Mouse (Mus musculus): ENCODE measurements around the gene Agps. TPM values are rescaled to one million over a fixed set of nuclear protein-coding genes. Genes with fewer than 3 reads are reported as not detected.
"Not testable (repeated sequence)": the region's sequence is repeated elsewhere in the genome, so short reads cannot be mapped to it uniquely, and the experiment has no call there.

The Agps gene
- polyA plus RNA-seq, 1 experiment from 2014 or later, result 29.7 TPM

- no peaks in the 10 kb centered on the region for H3K27me3 ChIP-seq (replicated peaks)
- H3K9ac ChIP-seq, result no peak overlapping the region
- H3K4me1 ChIP-seq, result no peaks in the 10 kb centered on the region
- no peak overlapping the region for H3K4me2 ChIP-seq
- peaks cover 43% of the 10 kb centered on the region for H3K36me3 ChIP-seq
- WGBS (ENCODE audit: insufficient replicate concordance), result 75% methylated on average over 1 of the region's 1 CpGs
- no peak overlapping the region for H3K4me3 ChIP-seq
- no peak overlapping the region for H3K27ac ChIP-seq
- no peak for ATAC-seq
- no peaks in the 10 kb centered on the region for H3K9me3 ChIP-seq (replicated peaks)
These were observed 68.3 kb downstream of the Agps start for GRCm38 (mm10) chr2:75900281-75900680.

GRCm38 (mm10) chr2:75901869-75902268 lies 69.9 kb downstream of the Agps start:
- no peak overlapping the region for H3K9ac ChIP-seq
- H3K27me3 ChIP-seq (replicated peaks), result no peaks in the 10 kb centered on the region
- no peak for ATAC-seq
- peaks cover 42% of the 10 kb centered on the region for H3K36me3 ChIP-seq
- no peak overlapping the region for H3K4me2 ChIP-seq
- no peaks in the 10 kb centered on the region for H3K9me3 ChIP-seq (replicated peaks)
- no peak overlapping the region for H3K4me3 ChIP-seq
- no peaks in the 10 kb centered on the region for H3K4me1 ChIP-seq
- no peak overlapping the region for H3K27ac ChIP-seq
- 73% methylated on average over 9 of the region's 9 CpGs for WGBS (ENCODE audit: insufficient replicate concordance)

DNA sequence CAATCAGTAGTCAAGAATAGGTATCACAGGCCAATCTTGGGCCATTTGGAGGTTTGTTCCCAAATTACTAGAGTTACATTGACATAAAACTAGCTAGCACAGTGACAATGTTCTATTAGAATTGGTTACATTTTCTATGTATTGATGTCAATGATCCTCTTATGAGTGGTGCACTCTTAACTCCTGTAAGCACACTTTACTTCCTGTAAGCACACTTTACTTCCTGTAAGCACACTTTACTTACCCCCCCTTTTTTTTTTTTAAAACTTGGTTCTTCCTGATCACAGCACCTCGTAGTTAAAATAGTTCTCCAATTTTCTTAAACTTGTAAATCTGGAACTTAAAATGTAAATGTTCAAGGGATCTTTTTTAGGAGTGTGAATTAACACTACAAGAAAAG lies 75.2 kb downstream of the Agps start:
- no peak for ATAC-seq
- H3K4me1 ChIP-seq, result no peaks in the 10 kb centered on the region
- H3K9me3 ChIP-seq (replicated peaks), result no peaks in the 10 kb centered on the region
- H3K27ac ChIP-seq, result no peak overlapping the region
- no peak overlapping the region for H3K4me3 ChIP-seq
- 68% methylated on average over 1 of the region's 1 CpGs for WGBS (ENCODE audit: insufficient replicate concordance)
- H3K36me3 ChIP-seq, result peaks cover 65% of the 10 kb centered on the region
- no peak overlapping the region for H3K9ac ChIP-seq
- H3K4me2 ChIP-seq, result no peak overlapping the region
- no peaks in the 10 kb centered on the region for H3K27me3 ChIP-seq (replicated peaks)

GRCm38 (mm10) chr2:75915040-75915439 lies 83.1 kb downstream of the Agps start:
- Histone ChIP-seq H3K9ac (no peak overlapping the region), H3K4me3 (no peak overlapping the region), H3K27ac (no peak overlapping the region), H3K27me3 (replicated peaks) (no peaks in the 10 kb centered on the region), H3K9me3 (replicated peaks) (no peaks in the 10 kb centered on the region), H3K4me1 (no peaks in the 10 kb centered on the region), H3K36me3 (peaks cover 48% of the 10 kb centered on the region), H3K4me2 (no peak overlapping the region)
- no peak for ATAC-seq
- 82% methylated on average over 3 of the region's 3 CpGs for WGBS (ENCODE audit: insufficient replicate concordance)

- no peak overlapping the region for H3K9ac ChIP-seq
- no peaks in the 10 kb centered on the region for H3K9me3 ChIP-seq (replicated peaks)
- H3K27ac ChIP-seq, result no peak overlapping the region
- peaks cover 27% of the 10 kb centered on the region for H3K36me3 ChIP-seq
- H3K4me1 ChIP-seq, result no peaks in the 10 kb centered on the region
- WGBS (ENCODE audit: insufficient replicate concordance), result 87% methylated on average over 4 of the region's 4 CpGs
- H3K27me3 ChIP-seq (replicated peaks), result no peaks in the 10 kb centered on the region
- no peak overlapping the region for H3K4me2 ChIP-seq
- no peak overlapping the region for H3K4me3 ChIP-seq
- ATAC-seq, result no peak
These were observed 91.9 kb downstream of the Agps start for GRCm38 (mm10) chr2:75923807-75924340.

DNA sequence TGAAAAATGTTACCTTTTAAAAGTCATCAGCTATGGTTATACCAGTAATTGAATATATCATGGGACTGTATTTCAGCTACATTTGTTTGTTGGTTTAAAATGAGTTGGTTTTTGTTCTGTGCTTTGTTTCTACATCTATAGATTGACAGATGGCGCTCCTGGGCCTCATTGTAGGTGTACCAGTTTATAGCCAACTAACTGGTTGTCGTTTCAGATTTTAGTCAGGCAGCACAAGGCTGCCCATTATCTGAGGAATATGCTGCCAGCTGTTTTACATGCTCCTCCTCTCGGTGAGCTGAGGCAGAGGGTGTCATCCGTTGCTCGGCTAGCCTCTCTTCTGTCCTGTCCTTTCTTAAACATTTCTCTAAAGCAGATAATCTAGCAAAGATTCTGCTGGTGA lies 94.1 kb downstream of the Agps start:
- no peaks in the 10 kb centered on the region for H3K9me3 ChIP-seq (replicated peaks)
- H3K4me3 ChIP-seq, result no peak overlapping the region
- peaks cover 38% of the 10 kb centered on the region for H3K36me3 ChIP-seq
- H3K4me1 ChIP-seq, result no peaks in the 10 kb centered on the region
- no peak overlapping the region for H3K9ac ChIP-seq
- WGBS (ENCODE audit: insufficient replicate concordance), result 82% methylated on average over 5 of the region's 5 CpGs
- no peak for ATAC-seq
- no peak overlapping the region for H3K4me2 ChIP-seq
- H3K27me3 ChIP-seq (replicated peaks), result no peaks in the 10 kb centered on the region
- H3K27ac ChIP-seq, result no peak overlapping the region

DNA sequence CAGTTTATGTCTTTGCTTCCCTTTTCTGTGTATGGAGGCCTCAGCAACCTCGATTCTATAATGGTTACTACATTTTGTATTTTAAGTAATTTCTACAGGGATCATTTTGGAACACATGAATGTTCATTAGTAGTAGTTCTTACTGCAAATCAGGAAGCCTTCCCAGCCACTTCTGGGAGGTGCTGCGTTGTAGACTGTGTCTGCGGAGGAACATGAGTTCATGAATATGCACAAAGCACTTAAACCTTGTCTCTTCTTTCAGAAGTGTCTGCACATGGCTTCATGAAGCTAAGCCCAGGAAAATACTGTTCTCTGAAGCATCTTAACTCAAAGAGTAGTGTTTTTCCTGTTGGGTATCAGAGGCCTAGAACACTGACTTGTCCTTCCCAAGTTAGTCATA lies 96.0 kb downstream of the Agps start:
- ATAC-seq, result no peak

GRCm38 (mm10) chr2:75929141-75929540 lies 97.2 kb downstream of the Agps start:
- H3K9ac ChIP-seq, result no peak overlapping the region
- no peak overlapping the region for H3K27ac ChIP-seq
- H3K4me2 ChIP-seq, result no peak overlapping the region
- no peaks in the 10 kb centered on the region for H3K9me3 ChIP-seq (replicated peaks)
- no peaks in the 10 kb centered on the region for H3K27me3 ChIP-seq (replicated peaks)
- H3K4me1 ChIP-seq, result no peaks in the 10 kb centered on the region; the same call in 1 of the 2 replicates
- 75% methylated on average over 2 of the region's 2 CpGs for WGBS (ENCODE audit: insufficient replicate concordance)
- ATAC-seq, result no peak
- peaks cover 36% of the 10 kb centered on the region for H3K36me3 ChIP-seq
- H3K4me3 ChIP-seq, result no peak overlapping the region

More for the DNA sequence above, 96.0 kb downstream of the Agps start:
- H3K9ac ChIP-seq, result no peak overlapping the region
- no peak overlapping the region for H3K4me2 ChIP-seq
- H3K4me3 ChIP-seq, result no peak overlapping the region
- no peak overlapping the region for H3K27ac ChIP-seq
- 87% methylated on average over 3 of the region's 3 CpGs for WGBS (ENCODE audit: insufficient replicate concordance)
- H3K36me3 ChIP-seq, result peaks cover 39% of the 10 kb centered on the region
- H3K9me3 ChIP-seq (replicated peaks), result no peaks in the 10 kb centered on the region
- no peaks in the 10 kb centered on the region for H3K4me1 ChIP-seq
- no peaks in the 10 kb centered on the region for H3K27me3 ChIP-seq (replicated peaks)

DNA sequence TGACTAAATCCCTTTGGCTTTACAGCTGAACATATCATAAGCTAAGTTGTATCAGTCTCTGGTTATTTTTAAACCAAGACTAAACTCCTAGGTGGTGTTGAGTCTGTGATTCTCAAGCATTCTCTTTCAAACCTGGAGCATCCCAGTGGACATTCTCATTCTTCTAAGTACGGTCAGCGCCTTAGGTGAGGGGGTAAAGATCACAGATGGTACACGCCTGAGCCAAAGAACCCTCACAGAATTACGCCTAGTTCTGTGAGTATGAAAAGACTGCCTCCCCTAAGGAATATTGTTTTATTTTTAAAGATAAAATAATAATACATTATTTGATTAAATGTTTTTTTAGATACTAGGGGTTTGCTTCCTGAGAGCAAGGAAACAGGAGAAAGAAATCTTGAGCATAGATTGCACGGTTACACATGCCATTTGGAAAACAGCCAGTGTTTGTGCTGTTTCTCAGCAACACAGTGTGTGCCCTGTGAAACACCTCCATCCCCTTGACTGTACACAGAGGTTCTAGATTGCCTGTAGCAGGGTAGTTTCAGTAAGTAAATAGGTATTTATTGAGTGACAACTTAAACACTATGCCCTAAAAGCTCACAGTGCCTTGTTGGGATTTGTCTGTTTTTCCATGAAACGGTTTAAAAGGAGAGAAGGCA lies 97.9 kb downstream of the Agps start:
- Histone ChIP-seq H3K9me3 (replicated peaks) (no peaks in the 10 kb centered on the region), H3K4me1 (no peaks in the 10 kb centered on the region; the same call in 1 of the 2 replicates)
- 87% methylated on average over 6 of the region's 6 CpGs for WGBS (ENCODE audit: insufficient replicate concordance)

DNA sequence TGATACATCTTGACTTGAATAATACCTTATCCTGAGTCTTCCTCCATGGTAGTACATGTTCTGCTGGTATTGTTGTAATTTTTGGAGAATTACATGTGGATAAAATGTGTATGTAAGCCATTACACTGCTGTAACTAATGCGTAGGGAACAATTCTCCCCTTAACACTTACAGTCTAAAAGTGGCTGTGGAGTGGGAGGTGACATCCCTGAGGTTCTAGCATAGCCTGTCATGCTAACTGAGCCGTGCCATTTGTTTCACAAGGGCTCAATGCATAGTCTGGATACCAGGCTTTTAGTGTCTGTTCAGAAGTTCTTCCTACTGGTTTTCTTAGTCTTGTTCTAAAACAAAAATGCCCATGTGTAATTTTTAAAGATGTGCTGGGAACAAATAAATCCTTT lies 99.0 kb downstream of the Agps start:
- Histone ChIP-seq H3K27ac (no peak overlapping the region), H3K4me1 (no peaks in the 10 kb centered on the region; the same call in 1 of the 2 replicates), H3K9ac (no peak overlapping the region), H3K9me3 (replicated peaks) (no peaks in the 10 kb centered on the region), H3K36me3 (peaks cover 35% of the 10 kb centered on the region), H3K4me2 (no peak overlapping the region), H3K27me3 (replicated peaks) (no peaks in the 10 kb centered on the region), H3K4me3 (no peak overlapping the region)
- 78% methylated on average over 2 of the region's 2 CpGs for WGBS (ENCODE audit: insufficient replicate concordance)
- no peak for ATAC-seq

More for the DNA sequence above, 97.9 kb downstream of the Agps start:
- no peak overlapping the region for H3K27ac ChIP-seq
- H3K4me2 ChIP-seq, result no peak overlapping the region
- no peak overlapping the region for H3K4me3 ChIP-seq
- H3K9ac ChIP-seq, result no peak overlapping the region
- peaks cover 35% of the 10 kb centered on the region for H3K36me3 ChIP-seq
- H3K27me3 ChIP-seq (replicated peaks), result no peaks in the 10 kb centered on the region
- ATAC-seq, result no peak

DNA sequence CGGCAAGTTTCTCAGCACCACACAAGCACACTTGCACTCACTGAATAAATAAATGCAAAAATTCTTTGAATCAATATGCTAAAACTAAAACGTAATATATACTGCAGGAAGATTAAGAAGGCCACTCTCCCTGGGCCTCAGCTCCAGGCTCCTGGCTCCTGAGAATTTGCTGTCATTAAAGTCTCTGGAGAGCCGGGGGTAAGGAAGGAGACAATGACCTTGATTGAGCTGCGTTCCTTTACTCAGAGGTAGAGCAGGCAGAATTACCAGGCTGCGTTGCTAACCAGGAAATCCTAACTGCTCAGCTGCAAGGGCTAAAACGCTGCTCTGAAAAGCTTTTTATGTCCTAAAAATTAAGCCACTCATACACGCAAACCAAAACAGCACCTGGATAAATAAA lies 101.6 kb downstream of the Agps start:
- 58% methylated on average over 7 of the region's 7 CpGs for WGBS (ENCODE audit: insufficient replicate concordance)
- no peak overlapping the region for H3K9ac ChIP-seq
- H3K4me2 ChIP-seq, result no peak overlapping the region
- no peak for ATAC-seq
- no peaks in the 10 kb centered on the region for H3K9me3 ChIP-seq (replicated peaks)
- H3K4me1 ChIP-seq, result peaks cover 3% of the 10 kb centered on the region; the same call in 1 of the 2 replicates
- no peak overlapping the region for H3K27ac ChIP-seq
- peaks cover 19% of the 10 kb centered on the region for H3K36me3 ChIP-seq
- no peaks in the 10 kb centered on the region for H3K27me3 ChIP-seq (replicated peaks)
- H3K4me3 ChIP-seq, result no peak overlapping the region

- not testable (repeated sequence) for H3K27ac ChIP-seq; ATAC-seq; H3K4me3 ChIP-seq; H3K4me1 ChIP-seq; H3K9ac ChIP-seq; H3K36me3 ChIP-seq; H3K4me2 ChIP-seq; H3K27me3 ChIP-seq (replicated peaks); H3K9me3 ChIP-seq (replicated peaks)
- 83% methylated on average over 2 of the region's 2 CpGs for WGBS (ENCODE audit: insufficient replicate concordance)
These were observed 104.7 kb downstream of the Agps start for GRCm38 (mm10) chr2:75936685-75937084.
